ENCODE assay signal across 7 mouse cellular contexts in the genomic region with DNA sequence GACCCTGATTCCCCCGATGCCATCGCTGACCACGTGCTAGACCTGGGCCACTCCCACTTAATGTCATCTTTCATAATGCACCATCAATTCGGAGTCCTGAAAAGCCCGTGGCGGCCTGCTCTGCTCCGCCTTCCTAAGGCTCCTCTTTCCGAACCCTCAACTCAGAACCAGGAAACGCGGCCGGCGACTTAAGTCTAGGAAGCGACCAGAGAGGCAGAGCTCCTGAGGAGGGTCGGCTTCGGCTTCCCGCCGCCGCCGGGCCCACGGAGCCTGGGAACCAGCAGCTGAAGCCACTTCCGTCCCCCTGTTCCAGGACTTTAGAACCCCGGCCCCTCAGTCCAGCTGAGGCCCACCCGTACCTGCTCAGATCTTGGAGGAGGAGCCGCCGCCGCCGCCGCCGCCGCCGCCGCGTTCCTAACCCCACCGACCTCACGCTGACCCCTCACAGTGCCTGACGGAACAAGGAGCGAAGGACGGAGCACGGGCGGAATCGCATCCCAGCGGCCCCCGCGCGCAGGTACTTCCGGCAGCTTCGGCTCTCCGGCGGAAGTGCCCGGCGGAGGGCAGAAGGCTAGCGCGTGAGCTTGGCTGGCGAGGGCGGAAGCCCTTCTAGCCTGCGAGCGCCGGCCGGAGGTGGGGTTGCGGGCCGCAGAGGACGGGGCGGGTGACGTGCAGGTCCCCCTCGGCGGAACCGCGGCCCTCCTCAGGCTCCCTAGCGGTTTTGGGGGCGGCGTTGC. TPM values are rescaled to one million over a fixed set of nuclear protein-coding genes. Genes with fewer than 3 reads are reported as not detected.
A peak's percentile ranks its signal among the peaks of the same experiment; 100 is the strongest.
DNase-seq lines count a peak whose midpoint lies in the region; ATAC-seq lines count a peak whose summit lies in the region.

A gene (plus strand): TSS at position 69 of the 737 bp plus-strand sequence.
A gene (minus strand): TSS at position 545 of the 737 bp plus-strand sequence.

- peaks cover 9% of the 10 kb centered on the region for H3K36me3 ChIP-seq in intestine, embryonic 16.5 days (ENCODE audit: control insufficient read depth, insufficient read depth, low read length)
- peaks cover 10% of the 10 kb centered on the region for H3K36me3 ChIP-seq in midbrain, embryonic 11.5 days (ENCODE audit: control insufficient read depth, insufficient read depth, low read length)

- DNase-seq in adrenal gland, adult 2 months = peak; percentile 94
- peak; percentile 73 for DNase-seq in embryo, embryonic 11.5 days (ENCODE audit: low read depth, low spot score)
- DNase-seq in gastrocnemius, postnatal 4 days (ENCODE audit: low spot score in 2 of 2) = peak; percentile 77 to 90
- peak; percentile 93 for DNase-seq in left cerebral cortex, postnatal 36 days (ENCODE audit: low spot score in 2 of 2)
- DNase-seq in midbrain, embryonic 11.5 days (ENCODE audit: low spot score, missing footprints) = peak; percentile 98
- peak; percentile 86 for DNase-seq in skeletal muscle tissue, adult 2 months (ENCODE audit: low read depth, low spot score)

- H3K4me3 ChIP-seq in intestine, embryonic 16.5 days (ENCODE audit: low read length) = peak within 1 kb of the TSS; percentile 92
- H3K4me3 ChIP-seq in midbrain, embryonic 11.5 days (ENCODE audit: low read depth, low read length) = peak within 1 kb of the TSS; percentile 88

- intact Hi-C loops in left cerebral cortex, postnatal 36 days (cut with DNase I) = no loop called here

- H3K27me3 ChIP-seq in intestine, embryonic 16.5 days (replicated peaks; ENCODE audit: control insufficient read depth, insufficient read depth, low read length) = no peaks in the 10 kb centered on the region
- no peaks in the 10 kb centered on the region for H3K27me3 ChIP-seq in midbrain, embryonic 11.5 days (ENCODE audit: control insufficient read depth, insufficient read depth, low read length)

- peak; percentile 93 for ATAC-seq in intestine, embryonic 16.5 days
- ATAC-seq in midbrain, embryonic 11.5 days (ENCODE audit: low FRiP score) = peak; percentile 95

- peak within 1 kb of the TSS; percentile 92 for H3K9ac ChIP-seq in intestine, embryonic 16.5 days (ENCODE audit: low read depth, low read length)
- peak within 1 kb of the TSS; percentile 90 for H3K9ac ChIP-seq in midbrain, embryonic 11.5 days (ENCODE audit: low read length)

- peak within 1 kb of the TSS; percentile 94 for H3K4me2 ChIP-seq in intestine, embryonic 16.5 days (ENCODE audit: low read depth, low read length)
- peak within 1 kb of the TSS; percentile 94 for H3K4me2 ChIP-seq in midbrain, embryonic 11.5 days

- no peaks in the 10 kb centered on the region for H3K9me3 ChIP-seq in intestine, embryonic 16.5 days (ENCODE audit: control insufficient read depth, low read length)
- no peaks in the 10 kb centered on the region for H3K9me3 ChIP-seq in midbrain, embryonic 11.5 days (ENCODE audit: control insufficient read depth, low read length)

- H3K4me1 ChIP-seq in intestine, embryonic 16.5 days (ENCODE audit: control insufficient read depth, insufficient read depth, low read length) = peaks cover 22% of the 10 kb centered on the region
- peaks cover 21% of the 10 kb centered on the region for H3K4me1 ChIP-seq in midbrain, embryonic 11.5 days (ENCODE audit: control insufficient read depth, insufficient read depth, low read length)

- WGBS in intestine, embryonic 16.5 days = under 1% methylated on average over 71 of the region's 71 CpGs
- under 1% methylated on average over 71 of the region's 71 CpGs for WGBS in midbrain, embryonic 11.5 days

- H3K27ac ChIP-seq in intestine, embryonic 16.5 days (ENCODE audit: low read length) = peak within 1 kb of the TSS; percentile 91
- peak within 1 kb of the TSS; percentile 83 for H3K27ac ChIP-seq in midbrain, embryonic 11.5 days (ENCODE audit: low read depth, low read length)

RNA-seq across cellular contexts. Expression of the first gene that starts in this region (rescaled TPM):
- total RNA-seq in adrenal gland, adult 2 months (2021) = 10 to 100 TPM; 36.6 to 51.0 TPM
- polyA plus RNA-seq in adrenal gland, adult 2 months (2012; rRNA removed) = 33.8 and 34.5 TPM in 2 replicates
- total RNA-seq in gastrocnemius, postnatal 4 days (2021) = 10 to 100 TPM; 23.3 to 26.2 TPM
- polyA plus RNA-seq in intestine, embryonic 16.5 days (2015; fragmentation: Nextera tagmentation; extraction: Ambion mirVana) = 36.9 and 38.5 TPM in 2 replicates
- 10 to 100 TPM; 50.3 to 84.9 TPM for total RNA-seq in left cerebral cortex, postnatal 36 days (2021)
- polyA plus RNA-seq in midbrain, embryonic 11.5 days (2014; fragmentation: Nextera tagmentation; extraction: Ambion mirVana) = 34.5 and 36.8 TPM in 2 replicates

RNA-seq across cellular contexts. Expression of the second gene that starts in this region (rescaled TPM):
- 10 to 100 TPM; 44.0 to 46.2 TPM for total RNA-seq in adrenal gland, adult 2 months (2021)
- polyA plus RNA-seq in adrenal gland, adult 2 months (2012; rRNA removed) = 14.8 and 19.5 TPM in 2 replicates
- total RNA-seq in gastrocnemius, postnatal 4 days (2021) = 10 to 100 TPM; 31.6 to 32.4 TPM
- 52.5 and 54.0 TPM in 2 replicates for polyA plus RNA-seq in intestine, embryonic 16.5 days (2015; fragmentation: Nextera tagmentation; extraction: Ambion mirVana)
- total RNA-seq in left cerebral cortex, postnatal 36 days (2021) = 10 to 100 TPM; 38.5 to 45.4 TPM
- 54.2 and 60.9 TPM in 2 replicates for polyA plus RNA-seq in midbrain, embryonic 11.5 days (2014; fragmentation: Nextera tagmentation; extraction: Ambion mirVana)

Comparison
In these comparisons a context has a peak if more than half of its experiments do, and no peak if none do; other contexts are left out.
1. Peak in every context shown above with its lines: DNase-seq, ATAC-seq, H3K4me3 ChIP-seq and H3K27ac ChIP-seq.